Mouse (Mus musculus) embryonic facial prominence, embryonic 10.5 days (tissue): Measurements from ENCODE around the gene Med12l. TPM values are rescaled to one million over a fixed set of nuclear protein-coding genes. Genes with fewer than 3 reads are reported as not detected.
A peak's percentile ranks its signal among the peaks of the same experiment; 100 is the strongest.

Source experiments
- DNase-seq: peaks from one replicate; pipeline ENCODE4 v3.0.0-alpha.2; 2017; ENCODE audit warnings: low spot score
- H3K27ac ChIP-seq: fragments of 300-500 bp; sonication (generic); replicated peaks from 2 replicates; pipeline ENCODE4 v1.5.1; 2016; ENCODE audit warnings: mild to moderate bottlenecking
- H3K27me3 ChIP-seq: fragments of 300-500 bp; sonication (generic); replicated peaks from 2 replicates; pipeline ENCODE4 v1.6.1; 2016; ENCODE audit warnings: low read depth, mild to moderate bottlenecking; ENCODE audit not compliant: poor library complexity, severe bottlenecking
- H3K36me3 ChIP-seq: fragments of 300-500 bp; sonication (generic); replicated peaks from 2 replicates; pipeline ENCODE4 v1.6.1; 2016; ENCODE audit warnings: mild to moderate bottlenecking, moderate library complexity
- H3K4me1 ChIP-seq: fragments of 300-500 bp; sonication (generic); 2 replicates; pipeline ENCODE4 v1.6.1; 2016
- H3K4me3 ChIP-seq: fragments of 300-500 bp; sonication (generic); 2 replicates; pipeline ENCODE4 v1.5.1; 2016; ENCODE audit warnings: mild to moderate bottlenecking, moderate library complexity
- H3K9me3 ChIP-seq: fragments of 300-500 bp; sonication (generic); 2 replicates; pipeline ENCODE4 v1.6.1; 2016; ENCODE audit warnings: mild to moderate bottlenecking
- WGBS: fragments of 180-500 bp; shearing (Covaris S2); methylation state at CpG from one replicate; pipeline ENCODE4 v1.1.7; 2016; 5-methylcytosine and 5-hydroxymethylcytosine counted together
- polyA plus RNA-seq: library from polyadenylated mRNA; unstranded; fragments of >200 nt; fragmentation: Nextera tagmentation; extraction: Ambion mirVana; gene quantifications from 2 replicates; pipeline ENCODE4 v1.2.1, GENCODE M21; 2016

Med12l gene
- polyA plus RNA-seq, 1 experiment from 2014 or later, result 2.0 TPM

DNA sequence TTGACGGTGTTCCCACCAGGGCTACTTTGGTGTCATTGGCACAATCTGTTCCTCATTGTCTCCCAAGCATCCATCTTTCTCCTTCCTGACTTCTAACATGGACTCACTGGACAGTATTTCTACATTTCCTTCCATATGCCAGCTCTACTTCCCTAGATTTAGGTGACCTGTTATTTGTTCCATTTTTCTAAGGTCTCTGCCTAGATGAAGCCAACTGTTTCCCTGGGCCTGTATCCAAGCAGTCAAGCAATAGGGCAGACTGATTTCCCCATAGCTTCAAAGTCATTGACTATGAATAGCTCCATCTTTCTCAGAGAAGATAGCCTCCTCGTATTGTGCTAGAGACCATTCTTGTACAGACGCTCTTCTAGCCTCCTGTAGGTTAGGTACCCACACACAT, 12.0 kb upstream of the Med12l start:
- Histone ChIP-seq H3K27ac (no peak overlapping the region), H3K4me3 (no peak overlapping the region), H3K36me3 (no peaks in the 10 kb centered on the region), H3K27me3 (no peaks in the 10 kb centered on the region), H3K4me1 (peaks cover 5% of the 10 kb centered on the region; the same call in 1 of the 2 replicates), H3K9me3 (no peaks in the 10 kb centered on the region)
- no peak for DNase-seq
- WGBS, result 86% methylated on average over 3 of the region's 3 CpGs

DNA sequence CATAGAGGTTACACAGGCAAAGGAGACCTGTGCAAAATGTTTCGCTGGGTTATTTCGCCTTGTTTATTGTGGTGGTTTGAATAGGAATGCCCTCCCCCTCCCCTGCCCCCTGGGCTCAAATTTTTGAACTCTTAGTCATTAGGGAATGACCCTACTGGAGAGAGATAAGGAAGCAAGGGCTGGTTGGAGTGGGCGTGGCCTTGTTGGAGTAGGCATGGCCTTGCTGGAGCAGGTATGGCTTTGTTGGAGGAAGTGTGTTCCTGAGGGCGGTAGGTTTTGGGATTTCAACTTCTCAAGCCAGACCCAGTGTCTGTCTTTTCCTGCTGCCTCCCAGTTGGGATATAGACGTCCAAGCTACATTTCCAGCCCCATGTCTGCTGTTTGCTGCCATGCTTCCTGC, 1.9 kb upstream of the Med12l start:
- Histone ChIP-seq H3K27ac (no peak overlapping the region), H3K27me3 (peaks cover 39% of the 10 kb centered on the region), H3K4me1 (peaks cover 23% of the 10 kb centered on the region), H3K9me3 (no peaks in the 10 kb centered on the region), H3K36me3 (no peaks in the 10 kb centered on the region), H3K4me3 (no peak overlapping the region)
- DNase-seq, result no peak
- 67% methylated on average over 5 of the region's 5 CpGs for WGBS

DNA sequence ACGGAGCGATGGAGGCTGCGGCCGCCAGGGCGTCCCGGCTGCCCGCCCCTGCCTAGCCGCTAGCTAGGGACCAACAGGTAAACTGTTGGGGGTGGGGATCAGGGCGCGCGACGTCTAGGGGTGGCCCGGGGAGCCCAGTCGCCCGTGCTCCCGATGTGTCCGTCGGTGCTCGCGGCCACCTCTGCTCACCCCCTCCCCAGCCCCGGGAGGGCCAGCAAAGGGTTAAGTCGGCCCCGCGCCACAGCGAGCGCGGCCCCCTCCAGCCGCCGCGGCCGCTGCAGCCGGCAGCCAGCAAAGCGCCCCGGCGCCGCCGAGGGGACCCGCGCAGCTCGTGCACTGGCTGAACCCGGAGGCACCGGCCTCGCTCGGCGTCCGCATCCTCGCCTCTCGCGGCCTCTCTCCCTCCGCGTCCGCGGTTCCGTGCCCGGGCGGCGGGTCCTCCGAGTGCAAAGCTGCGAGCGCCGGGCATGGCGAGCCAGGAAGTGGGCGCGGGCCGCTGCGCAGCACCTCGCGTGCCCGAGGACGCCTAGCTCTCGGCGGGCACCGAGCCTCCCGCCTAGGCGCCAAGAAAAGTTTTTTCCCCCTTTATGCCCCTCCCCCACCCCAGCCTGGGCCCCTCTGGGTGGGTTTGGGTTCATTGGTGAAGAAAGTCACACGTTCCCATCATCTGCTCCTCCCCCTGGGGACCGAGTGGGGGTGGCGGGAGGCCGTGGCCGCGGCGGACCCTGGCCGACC, 538 bp downstream of the Med12l start:
- H3K4me1 ChIP-seq, result peaks cover 23% of the 10 kb centered on the region
- H3K27ac ChIP-seq, result peak overlapping the region; percentile 91
- DNase-seq, result peak; percentile 83
- peak overlapping the region; percentile 81 for H3K4me3 ChIP-seq
- WGBS, result under 1% methylated on average over 83 of the region's 83 CpGs
- no peaks in the 10 kb centered on the region for H3K9me3 ChIP-seq
- H3K27me3 ChIP-seq, result peaks cover 54% of the 10 kb centered on the region
- no peaks in the 10 kb centered on the region for H3K36me3 ChIP-seq

DNA sequence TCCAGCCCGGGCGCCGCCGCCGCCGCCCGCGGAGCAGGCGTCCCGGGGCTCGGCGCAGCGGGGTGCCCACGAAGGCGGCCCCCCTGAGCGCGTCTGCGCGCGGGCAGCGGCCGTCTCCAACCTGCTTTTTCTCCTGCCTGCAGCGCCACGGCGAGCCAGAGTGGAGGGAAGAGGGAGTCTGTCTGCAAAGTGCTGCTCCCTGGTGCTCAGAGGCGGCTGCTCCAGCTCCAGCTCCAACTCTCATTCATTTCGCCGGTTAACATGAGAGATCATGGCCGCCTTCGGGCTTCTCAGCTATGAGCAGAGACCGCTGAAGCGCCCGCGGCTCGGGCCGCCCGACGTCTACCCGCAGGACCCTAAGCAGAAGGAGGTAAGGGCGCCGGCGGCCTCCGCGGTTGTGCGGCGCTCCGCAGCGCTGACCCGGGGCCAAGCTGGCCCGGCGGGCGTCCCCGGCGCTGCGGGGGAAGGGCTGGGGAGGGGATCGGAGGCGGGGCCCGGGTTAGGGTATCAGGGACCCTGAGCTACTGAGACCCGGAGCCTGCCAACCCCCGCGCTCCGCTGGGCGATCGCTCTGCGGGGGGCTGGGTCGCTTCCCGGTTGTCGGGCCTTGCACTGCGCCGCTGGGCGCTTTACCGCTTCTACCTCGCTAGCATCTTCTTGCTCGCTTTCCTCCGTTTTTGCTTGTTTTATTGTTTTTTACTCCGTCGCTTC, 1.3 kb downstream of the Med12l start:
- Histone ChIP-seq H3K4me3 (peak overlapping the region; percentile 81), H3K36me3 (no peaks in the 10 kb centered on the region), H3K27ac (peak overlapping the region; percentile 91), H3K9me3 (no peaks in the 10 kb centered on the region), H3K4me1 (peaks cover 23% of the 10 kb centered on the region), H3K27me3 (peaks cover 54% of the 10 kb centered on the region)
- WGBS, result under 1% methylated on average over 77 of the region's 77 CpGs
- peak; percentile 86 for DNase-seq

DNA sequence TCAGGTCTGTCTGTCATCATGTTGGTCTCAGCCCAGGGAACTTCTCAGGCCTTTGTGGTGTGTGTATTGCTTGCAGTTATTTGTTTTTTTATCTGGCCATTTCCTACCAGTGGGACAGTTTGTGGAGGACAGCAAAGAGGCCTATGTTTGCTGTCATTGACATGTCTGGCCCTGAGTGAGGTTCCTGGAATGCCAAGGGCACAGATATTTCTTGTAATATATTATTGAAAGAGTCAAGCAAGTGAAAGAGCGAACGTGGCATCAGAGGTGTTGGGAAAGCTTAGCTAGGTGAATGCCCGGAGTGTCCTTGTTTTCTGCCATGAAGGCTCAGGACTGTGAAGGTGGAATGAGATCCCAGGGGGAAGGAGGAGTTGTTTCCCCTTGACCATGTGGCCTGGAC, 4.7 kb downstream of the Med12l start:
- H3K36me3 ChIP-seq, result no peaks in the 10 kb centered on the region
- peaks cover 35% of the 10 kb centered on the region for H3K27me3 ChIP-seq
- no peak overlapping the region for H3K4me3 ChIP-seq
- DNase-seq, result no peak
- H3K4me1 ChIP-seq, result peaks cover 16% of the 10 kb centered on the region
- H3K9me3 ChIP-seq, result no peaks in the 10 kb centered on the region
- WGBS, result 92% methylated on average over 3 of the region's 3 CpGs
- no peak overlapping the region for H3K27ac ChIP-seq

DNA sequence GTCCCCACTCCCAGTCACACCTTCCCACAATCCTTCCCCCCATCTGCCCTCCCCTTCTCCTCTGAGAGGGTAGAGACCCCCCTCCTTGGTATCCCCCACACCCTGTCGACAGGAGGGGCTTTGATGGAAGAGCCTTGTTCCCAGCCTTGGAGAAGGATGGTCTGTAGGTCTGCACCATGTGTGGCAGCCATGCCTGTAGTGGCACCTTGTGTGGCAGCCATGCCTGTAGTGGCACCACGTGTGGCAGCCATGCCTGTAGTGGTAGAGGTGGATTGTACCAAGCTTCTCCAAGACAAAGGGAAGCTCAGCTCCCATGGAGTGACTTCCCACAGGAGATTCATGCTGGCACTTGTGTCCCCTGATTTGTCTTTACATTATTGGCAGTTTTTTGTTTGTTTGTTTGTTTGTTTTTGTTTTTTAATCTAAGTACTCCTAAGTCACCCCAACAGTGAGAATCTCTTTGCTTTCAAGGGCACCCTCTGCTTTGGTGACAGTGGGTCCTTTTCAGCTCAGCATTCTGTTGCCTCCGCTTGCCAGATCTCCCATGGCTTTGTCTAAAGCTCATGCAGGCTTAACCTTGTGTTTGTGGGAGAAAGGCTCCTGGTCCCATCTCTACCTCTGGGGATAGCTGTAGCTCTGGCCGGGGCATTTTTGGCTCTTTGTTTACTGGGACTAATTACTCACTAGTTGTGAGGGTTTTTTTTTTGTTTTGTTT, 10.2 kb downstream of the Med12l start:
- Histone ChIP-seq H3K4me3 (no peak overlapping the region), H3K9me3 (no peaks in the 10 kb centered on the region), H3K27ac (no peak overlapping the region), H3K36me3 (no peaks in the 10 kb centered on the region), H3K27me3 (no peaks in the 10 kb centered on the region), H3K4me1 (no peaks in the 10 kb centered on the region)
- WGBS, result 72% methylated on average over 4 of the region's 4 CpGs
- DNase-seq, result no peak

DNA sequence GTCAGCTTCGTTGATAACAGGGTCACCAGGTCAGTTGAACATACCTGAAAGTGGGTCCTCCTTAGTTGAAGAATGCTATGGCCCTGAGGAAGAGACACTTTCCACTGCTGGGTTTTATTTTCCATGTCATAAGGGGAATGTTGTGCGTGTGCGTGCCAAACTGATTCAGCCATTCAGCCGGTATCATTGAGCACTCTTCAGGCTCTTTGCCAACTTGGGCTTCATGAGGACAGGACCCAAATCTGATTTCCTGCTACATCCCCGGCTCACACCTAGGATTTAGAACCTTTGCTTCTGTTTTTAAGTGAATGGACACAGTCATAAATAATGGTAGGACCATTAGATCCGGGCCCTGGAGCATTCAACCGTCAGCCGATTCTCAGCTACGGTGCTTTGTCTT, 10.9 kb downstream of the Med12l start:
- DNase-seq, result no peak
- H3K4me3 ChIP-seq, result no peak overlapping the region

DNA sequence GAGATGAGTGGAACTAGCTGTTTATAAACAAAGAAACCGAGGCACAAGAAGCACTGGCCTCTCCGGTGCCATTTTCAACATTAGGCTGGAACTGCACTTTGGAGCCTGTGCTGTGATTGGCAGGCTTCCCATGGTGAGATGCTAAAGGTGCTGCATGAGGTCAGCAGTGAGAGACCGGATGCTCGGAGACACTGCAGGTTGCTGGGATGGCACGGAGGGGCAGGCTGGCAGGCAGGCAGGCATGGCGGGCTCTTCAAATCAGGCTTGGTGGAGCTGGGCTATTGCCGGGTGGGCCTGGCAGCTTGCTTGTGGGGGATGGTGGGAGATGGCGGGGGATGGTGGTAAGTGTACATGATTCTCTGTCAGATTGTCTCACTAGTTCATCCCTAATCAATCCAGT, 15.6 kb downstream of the Med12l start:
- H3K36me3 ChIP-seq, result no peaks in the 10 kb centered on the region
- H3K9me3 ChIP-seq, result no peaks in the 10 kb centered on the region
- no peaks in the 10 kb centered on the region for H3K27me3 ChIP-seq
- WGBS, result 69% methylated on average over 8 of the region's 8 CpGs
- H3K27ac ChIP-seq, result no peak overlapping the region
- DNase-seq, result no peak
- H3K4me1 ChIP-seq, result peaks cover 26% of the 10 kb centered on the region
- H3K4me3 ChIP-seq, result no peak overlapping the region

More for the DNA sequence above, 10.9 kb downstream of the Med12l start:
- peaks cover 5% of the 10 kb centered on the region for H3K4me1 ChIP-seq
- WGBS, result 91% methylated on average over 9 of the region's 9 CpGs
- no peaks in the 10 kb centered on the region for H3K36me3 ChIP-seq
- H3K27me3 ChIP-seq, result no peaks in the 10 kb centered on the region
- no peak overlapping the region for H3K27ac ChIP-seq
- no peaks in the 10 kb centered on the region for H3K9me3 ChIP-seq

DNA sequence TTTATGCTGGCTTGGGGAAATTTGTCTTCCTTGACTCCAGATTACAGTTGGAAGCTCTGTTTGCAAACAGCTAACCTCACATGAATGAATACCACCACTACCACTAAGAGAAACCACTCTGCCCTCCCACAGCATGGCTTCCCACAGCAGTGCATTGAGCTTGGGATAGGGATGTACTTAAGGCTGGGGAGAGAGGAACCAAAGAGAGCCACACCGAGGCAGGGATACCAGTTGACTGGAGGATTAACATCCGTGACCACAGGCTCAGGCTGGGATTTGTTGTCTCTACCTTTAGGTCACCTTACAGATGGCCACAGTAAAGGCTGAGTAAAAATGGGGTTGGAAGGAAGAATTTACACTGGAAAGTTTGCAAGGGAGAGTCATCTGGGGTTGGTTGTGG, 16.6 kb downstream of the Med12l start:
- DNase-seq, result no peak
- H3K4me3 ChIP-seq, result no peak overlapping the region
- peaks cover 26% of the 10 kb centered on the region for H3K4me1 ChIP-seq
- no peaks in the 10 kb centered on the region for H3K9me3 ChIP-seq
- WGBS, result 53% methylated on average over 2 of the region's 2 CpGs
- H3K27me3 ChIP-seq, result no peaks in the 10 kb centered on the region
- H3K27ac ChIP-seq, result no peak overlapping the region
- H3K36me3 ChIP-seq, result no peaks in the 10 kb centered on the region

DNA sequence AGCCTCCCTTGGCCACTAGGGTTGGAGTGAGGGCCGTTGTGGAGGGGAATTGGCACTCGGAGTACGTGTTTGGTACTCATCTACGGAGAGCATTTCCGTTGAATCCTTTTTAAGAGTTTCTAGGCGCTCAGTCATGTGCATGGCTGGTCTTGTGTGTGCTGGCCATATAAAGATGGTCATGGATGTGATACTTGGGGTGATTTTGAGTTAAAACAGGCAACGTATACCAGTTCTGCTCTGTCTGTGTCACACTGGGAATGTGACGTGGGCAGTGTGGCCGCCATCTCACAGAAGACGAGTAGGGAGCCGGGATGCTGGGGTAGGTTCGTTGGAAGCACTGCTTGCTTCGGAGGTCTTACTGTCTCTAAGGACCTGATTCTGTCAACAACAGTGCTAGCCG, 17.3 kb downstream of the Med12l start:
- Histone ChIP-seq H3K27me3 (no peaks in the 10 kb centered on the region), H3K4me1 (peaks cover 26% of the 10 kb centered on the region), H3K27ac (no peak overlapping the region), H3K9me3 (no peaks in the 10 kb centered on the region), H3K36me3 (no peaks in the 10 kb centered on the region), H3K4me3 (no peak overlapping the region)
- WGBS, result 93% methylated on average over 14 of the region's 14 CpGs
- no peak for DNase-seq

DNA sequence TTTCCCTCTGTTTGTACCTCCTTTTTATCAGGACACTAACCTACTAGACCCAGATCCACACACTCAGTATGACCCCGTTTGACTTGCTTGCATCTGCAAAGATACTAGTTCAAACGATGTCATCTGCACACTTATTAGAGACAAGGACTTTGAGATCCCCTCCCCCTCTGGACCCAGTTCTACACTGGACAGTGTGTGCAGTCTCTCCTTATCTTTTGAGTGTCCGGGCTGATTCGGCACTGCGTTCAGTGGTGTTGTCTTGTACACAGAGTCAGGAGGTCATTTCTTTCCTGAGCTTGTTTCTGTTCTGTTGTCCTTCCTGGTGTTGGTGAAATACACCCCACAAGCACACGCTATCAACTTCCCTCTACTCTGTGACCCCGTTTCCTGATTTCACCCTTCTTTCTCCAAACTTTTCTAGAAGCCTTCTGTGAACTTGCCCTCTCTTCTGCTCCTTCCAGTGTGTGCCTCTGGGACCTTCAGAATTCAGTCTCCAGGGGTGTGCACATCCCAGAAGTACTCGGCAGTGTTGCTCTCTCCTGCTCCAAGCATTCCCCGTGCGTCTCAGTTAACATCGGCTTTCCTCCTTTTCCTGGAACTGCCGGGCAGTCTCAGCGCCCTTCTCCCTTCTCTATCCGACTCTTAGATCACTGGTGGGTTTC, 19.0 kb downstream of the Med12l start:
- Histone ChIP-seq H3K27ac (0 out of 2 replicates have a peak overlapping the region, but pooled peaks have one; percentile 30), H3K4me1 (peaks cover 26% of the 10 kb centered on the region), H3K27me3 (no peaks in the 10 kb centered on the region), H3K9me3 (no peaks in the 10 kb centered on the region), H3K4me3 (no peak overlapping the region), H3K36me3 (no peaks in the 10 kb centered on the region)
- WGBS, result 54% methylated on average over 14 of the region's 14 CpGs
- DNase-seq, result peak; percentile 17

DNA sequence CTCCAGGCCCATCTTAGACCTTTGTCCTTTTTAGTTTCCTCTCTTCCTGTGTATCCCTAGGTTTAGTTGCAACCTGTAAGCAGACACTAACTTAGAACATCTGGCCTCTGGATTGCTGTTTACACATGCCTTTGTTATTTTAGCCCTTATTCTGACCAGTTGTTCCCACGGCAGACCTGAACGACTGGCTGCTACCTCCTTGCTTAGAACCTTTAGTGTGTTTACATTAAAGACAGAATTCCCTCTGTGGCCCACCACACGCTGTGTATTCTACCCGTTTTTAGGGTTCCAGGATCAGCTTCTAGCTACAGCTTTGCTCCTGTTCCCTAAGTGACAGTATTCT, 19.5 kb downstream of the Med12l start:
- 30% methylated on average over 4 of the region's 4 CpGs for whole genome bisulfite sequencing
- Histone ChIP-seq H3K4me1 (peaks cover 26% of the 10 kb centered on the region), H3K27me3 (no peaks in the 10 kb centered on the region), H3K36me3 (no peaks in the 10 kb centered on the region), H3K27ac (0 out of 2 replicates have a peak overlapping the region, but pooled peaks have one; percentile 30), H3K4me3 (no peak overlapping the region), H3K9me3 (no peaks in the 10 kb centered on the region)
- DNase-seq, result no peak
